Mouse (Mus musculus): Measurements from ENCODE around the gene Retreg1.
A peak's percentile ranks its signal among the peaks of the same experiment; 100 is the strongest.

The Retreg1 gene

GRCm38 (mm10) chr15:25843086-25843991, at the start of gene Retreg1:
Gene Retreg1, plus strand, starts transcription at chr15:25843180.
- peak; percentile 34 for DNase-seq (ENCODE audit: low spot score)

DNA sequence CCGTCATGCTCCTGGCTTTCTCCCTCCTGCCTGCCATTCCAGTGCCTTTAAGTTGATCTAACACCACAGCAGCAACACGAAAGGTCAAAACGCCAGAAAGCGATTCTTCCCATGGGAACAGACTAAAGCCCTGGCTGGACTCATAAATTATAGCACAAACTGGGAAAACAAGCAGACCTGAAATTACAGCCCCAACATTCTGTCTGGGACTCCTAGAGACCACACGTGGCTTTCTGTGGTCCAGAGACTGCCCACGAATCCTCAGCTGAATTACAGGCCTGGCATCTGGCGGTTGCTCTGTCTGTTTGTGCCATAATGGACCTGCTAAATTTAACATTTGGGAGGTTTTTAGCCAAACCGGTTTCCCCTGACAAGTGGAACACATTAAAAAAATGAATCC, 48.9 kb upstream of the Retreg1 start:
- DNase-seq (ENCODE audit: low spot score): no peak

- no peak for DNase-seq (ENCODE audit: low spot score)
These were observed 47.5 kb upstream of the Retreg1 start for GRCm38 (mm10) chr15:25795496-25795895.

GRCm38 (mm10) chr15:25796353-25796752, 46.6 kb upstream of the Retreg1 start:
- DNase-seq (ENCODE audit: low spot score): no peak

GRCm38 (mm10) chr15:25797179-25797578, 45.8 kb upstream of the Retreg1 start:
- DNase-seq (ENCODE audit: low spot score): no peak

- no peak for DNase-seq (ENCODE audit: low spot score)
These were observed 45.1 kb upstream of the Retreg1 start for GRCm38 (mm10) chr15:25797888-25798287.

DNA sequence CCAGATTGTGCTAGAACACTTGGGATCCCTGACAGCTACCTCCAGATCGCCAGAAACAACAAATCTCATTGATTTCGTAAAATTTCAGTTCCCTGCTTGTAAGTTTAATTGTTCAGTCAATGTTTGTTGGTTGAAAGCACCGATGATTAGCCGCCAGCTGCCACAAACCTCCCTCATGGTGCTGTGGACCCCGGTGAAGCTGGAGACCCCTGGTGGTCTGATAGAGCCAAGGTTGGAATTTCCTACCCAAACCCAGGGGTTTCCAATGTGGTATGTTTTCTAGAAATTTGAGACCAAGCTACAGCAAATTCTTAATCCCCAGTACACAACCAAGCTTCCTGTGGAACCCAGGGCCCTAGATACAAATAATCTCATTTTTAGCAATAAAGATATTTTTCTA, 41.3 kb upstream of the Retreg1 start:
- DNase-seq (ENCODE audit: low spot score): no peak

DNA sequence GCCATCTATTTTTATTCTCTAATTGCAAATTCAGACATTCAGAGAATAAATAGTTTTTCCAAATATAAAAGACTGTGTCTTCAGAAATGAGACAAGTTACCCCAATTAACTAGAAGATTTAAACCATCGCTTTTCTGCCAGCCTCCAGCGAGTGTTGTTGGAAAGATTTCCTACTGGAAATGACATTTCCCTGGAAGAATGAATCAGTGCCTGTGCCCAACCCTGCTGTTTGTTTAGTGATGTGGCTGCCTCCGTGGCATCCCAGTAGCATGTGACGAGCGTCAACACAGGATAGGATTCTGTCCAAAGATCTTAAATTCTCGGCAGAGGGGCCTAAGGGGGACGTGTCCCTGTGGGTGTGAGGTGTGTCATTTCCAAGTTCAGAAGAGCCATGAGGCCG, 40.8 kb upstream of the Retreg1 start:
- DNase-seq (ENCODE audit: low spot score): no peak

DNA sequence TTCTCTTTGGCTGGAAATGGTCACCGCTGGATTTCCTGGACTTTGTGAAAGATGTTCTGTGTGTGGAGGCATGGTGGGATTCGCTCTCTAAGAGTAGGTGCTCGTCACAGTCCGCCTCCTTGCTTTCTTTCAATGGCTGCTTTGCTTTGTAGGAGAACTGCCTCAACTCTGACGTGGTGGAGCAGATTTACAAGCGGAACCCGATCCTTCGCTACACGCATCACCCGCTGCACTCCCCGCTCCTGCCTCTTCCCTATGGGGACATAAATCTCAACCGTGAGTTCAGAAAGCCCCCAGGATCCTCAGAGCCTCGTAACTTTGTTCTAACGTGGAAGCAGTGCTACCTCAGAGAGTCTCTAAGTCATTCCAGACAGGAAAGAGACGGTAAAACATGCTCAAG, 39.9 kb upstream of the Retreg1 start:
- no peak for DNase-seq (ENCODE audit: low spot score)

DNA sequence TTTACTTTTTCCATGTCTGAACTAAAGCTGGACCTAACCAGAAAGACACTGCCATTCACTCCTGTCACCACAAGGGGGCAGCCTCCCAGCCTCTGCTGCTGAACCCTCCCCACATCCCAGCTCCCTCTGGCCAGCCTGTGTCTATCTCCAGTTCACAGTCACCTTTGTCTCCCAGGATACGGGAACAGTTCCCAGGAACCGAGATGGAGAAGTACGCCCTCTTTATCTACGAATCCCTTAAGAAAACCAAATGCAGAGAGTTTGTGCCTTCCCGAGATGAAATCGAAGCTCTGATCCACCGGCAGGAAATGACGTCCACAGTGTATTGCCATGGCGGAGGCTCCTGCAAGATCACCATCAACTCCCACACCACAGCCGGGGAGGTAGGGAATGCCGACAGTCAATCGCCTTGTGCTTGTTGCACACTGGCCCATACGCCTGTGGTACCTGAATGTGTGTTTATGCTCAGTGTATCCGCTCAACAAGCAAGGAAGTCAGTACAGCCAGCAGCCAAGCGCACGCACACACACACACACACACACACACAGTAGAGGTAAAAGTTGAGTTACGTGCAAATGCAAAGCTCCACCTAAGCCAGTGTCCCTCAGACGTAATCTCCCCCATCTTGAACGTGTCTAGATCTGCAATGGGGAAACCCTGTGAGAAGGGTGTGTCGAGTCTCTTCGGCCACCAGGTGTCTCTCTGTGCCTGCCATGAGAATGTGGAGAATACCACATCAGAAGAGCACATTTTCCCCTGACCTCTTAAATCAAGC, 37.5 kb upstream of the Retreg1 start:
- peak; percentile 45 for DNase-seq (ENCODE audit: low spot score)

DNA sequence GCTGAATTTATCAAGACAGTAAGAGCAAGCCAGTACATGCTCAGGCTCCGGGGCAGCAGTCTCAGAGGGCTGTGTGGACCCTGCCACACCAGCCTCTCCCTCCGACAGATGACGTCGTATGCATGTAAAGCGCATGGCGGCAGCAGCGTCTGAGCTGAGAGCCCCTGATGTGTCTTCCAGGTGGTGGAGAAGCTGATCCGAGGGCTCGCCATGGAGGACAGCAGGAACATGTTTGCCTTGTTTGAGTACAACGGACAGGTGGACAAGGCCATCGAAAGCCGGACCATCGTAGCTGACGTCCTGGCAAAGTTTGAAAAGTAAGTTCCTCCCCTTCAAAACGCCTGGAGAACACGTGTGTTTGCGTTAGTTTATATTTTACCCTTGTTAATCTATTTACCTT, 36.6 kb upstream of the Retreg1 start:
- no peak for DNase-seq (ENCODE audit: low spot score)

DNA sequence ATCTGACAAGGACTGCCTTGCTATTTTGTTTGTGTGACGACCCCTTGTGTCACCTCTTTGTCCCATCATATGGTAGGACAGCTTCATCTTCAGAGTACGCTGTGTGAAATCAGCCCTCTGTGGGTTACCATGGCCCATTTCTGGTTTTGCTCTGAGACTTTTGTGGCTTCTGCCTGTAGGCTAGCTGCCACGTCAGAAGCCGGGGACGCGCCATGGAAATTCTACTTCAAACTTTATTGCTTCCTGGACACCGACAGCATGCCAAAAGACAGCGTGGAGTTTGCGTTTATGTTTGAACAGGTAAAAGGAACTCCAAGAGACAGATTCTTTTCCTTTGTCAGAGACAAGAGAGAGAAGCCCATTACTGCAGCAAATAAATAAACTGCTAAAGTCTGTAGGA, 36.1 kb upstream of the Retreg1 start:
- DNase-seq (ENCODE audit: low spot score): no peak

DNA sequence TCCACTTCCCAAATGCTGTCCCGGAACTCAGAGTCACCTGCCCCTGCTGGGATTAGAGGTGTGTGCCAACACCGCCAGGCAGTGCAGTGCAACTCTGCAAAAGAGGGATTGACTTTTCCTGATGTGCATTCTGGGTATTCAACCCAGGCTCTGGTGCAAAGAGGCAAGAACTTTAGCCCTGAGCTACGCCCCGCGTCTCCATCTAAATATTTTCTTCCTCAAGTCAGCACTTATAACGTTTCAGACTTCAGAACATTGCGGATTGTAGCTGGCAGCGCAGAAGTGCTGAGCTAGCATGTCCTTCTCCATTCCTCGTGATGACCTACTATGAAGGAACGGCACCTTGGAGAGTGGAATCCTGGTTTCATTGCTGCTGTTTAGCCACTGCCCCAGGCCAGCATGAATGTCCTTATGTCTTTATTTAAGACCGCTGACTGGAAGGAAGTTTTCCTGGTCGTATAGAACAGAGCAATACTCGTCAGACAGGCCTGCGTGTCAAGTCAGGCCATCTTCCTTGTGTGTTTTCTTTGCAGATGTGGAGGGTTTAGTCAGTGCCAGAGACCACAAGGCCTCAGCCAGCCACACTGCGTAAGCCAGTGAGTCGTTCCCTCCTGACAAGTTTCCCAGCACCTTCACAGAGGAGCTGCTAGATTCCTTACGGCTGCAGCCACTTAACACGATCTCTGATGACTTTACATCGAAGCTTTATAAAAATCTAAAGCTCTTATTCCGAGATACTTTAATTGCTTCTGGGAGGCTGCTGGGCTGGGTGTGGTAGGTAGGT, 34.1 kb upstream of the Retreg1 start:
- no peak for DNase-seq (ENCODE audit: low spot score)

GRCm38 (mm10) chr15:25809669-25810068, 33.3 kb upstream of the Retreg1 start:
- DNase-seq (ENCODE audit: low spot score): no peak

- DNase-seq (ENCODE audit: low spot score): no peak
These were observed 31.1 kb upstream of the Retreg1 start for GRCm38 (mm10) chr15:25811834-25812250.

DNA sequence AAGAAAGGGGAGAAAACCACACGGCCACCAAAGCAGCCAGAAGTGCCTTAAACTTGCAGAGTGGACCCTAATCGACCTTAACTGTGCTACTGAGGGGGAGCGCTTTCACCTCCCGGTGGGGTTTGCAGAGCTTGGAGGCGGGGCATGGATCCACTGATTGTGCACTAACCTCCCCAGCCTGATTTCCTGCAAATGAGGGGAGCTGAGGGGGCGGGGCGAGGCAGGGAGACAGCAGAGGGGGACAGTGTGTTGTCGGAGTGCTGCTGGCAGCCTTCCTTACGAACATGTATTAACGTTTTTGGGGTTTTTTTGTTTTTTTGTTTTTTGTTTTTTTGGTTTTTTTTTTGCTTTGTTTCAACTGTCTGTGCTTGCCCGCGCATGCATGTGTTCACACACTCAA, 30.5 kb upstream of the Retreg1 start:
- no peak for DNase-seq (ENCODE audit: low spot score)

GRCm38 (mm10) chr15:25814535-25814934, 28.4 kb upstream of the Retreg1 start:
- DNase-seq (ENCODE audit: low spot score): no peak

DNA sequence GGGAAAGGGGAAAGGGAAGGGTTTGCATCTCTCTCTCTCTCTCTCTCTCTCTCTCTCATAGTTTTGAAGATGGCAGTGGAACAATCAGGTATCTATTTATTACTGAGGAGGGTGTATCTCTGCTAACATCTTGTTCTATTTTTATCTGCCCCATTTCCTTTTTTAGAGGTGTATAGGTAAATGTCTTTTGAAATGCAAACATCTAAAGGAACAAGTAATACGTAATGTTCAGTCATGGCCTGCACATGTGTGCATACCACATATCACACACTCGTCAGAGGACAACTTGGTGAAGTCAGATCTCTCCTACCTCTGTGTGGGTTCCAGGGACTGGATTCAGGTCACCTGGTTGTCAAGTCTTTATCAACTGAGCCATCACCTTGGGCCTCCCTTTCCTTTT, 25.8 kb upstream of the Retreg1 start:
- no peak for DNase-seq (ENCODE audit: low spot score)

- no peak for DNase-seq (ENCODE audit: low spot score)
These were observed 21.0 kb upstream of the Retreg1 start for GRCm38 (mm10) chr15:25821981-25822380.

GRCm38 (mm10) chr15:25822656-25823055, 20.3 kb upstream of the Retreg1 start:
- DNase-seq (ENCODE audit: low spot score): no peak

GRCm38 (mm10) chr15:25826531-25826961, 16.4 kb upstream of the Retreg1 start:
- peak; percentile 48 for DNase-seq (ENCODE audit: low spot score)

DNA sequence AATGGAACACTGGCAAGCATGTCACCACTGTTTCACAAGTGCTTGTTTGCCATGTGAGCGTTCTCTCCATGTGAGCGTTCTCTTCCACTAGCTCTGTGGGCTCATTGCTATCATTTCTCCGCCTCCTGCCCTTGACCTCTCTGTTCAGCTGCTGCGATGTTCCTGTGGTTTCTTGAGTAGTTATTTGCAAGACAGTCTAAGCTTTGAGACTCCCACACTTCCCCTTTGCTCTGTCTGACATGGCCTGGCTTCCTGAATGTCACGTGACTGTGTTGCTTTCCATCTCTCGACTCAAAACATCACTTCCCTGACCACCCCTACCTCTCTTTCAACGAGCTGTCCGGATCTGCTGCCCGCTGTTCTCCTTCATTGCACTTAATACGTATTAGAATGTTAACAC, 14.5 kb upstream of the Retreg1 start:
- DNase-seq (ENCODE audit: low spot score): no peak

All from yolk sac, embryonic 10.5 days (tissue).